Mouse (Mus musculus) brain, embryonic 14.5 days (tissue): ENCODE measurements at regions not wholly inside any gene's neighbourhood (a gene's known extent, or its start where the extent isn't known, plus 50 kb on each side); places are given as distances from the start of the nearest gene placed in this dataset.

Source experiments
- DNase-seq: peaks from one replicate; pipeline ENCODE4 v3.0.0-alpha.2; 2011; ENCODE audit warnings: low read depth
- CTCF ChIP-seq: fragments of 200-500 bp; IDR thresholded peaks from 2 replicates; pipeline ENCODE4 v1.5.1; 2012; ENCODE audit warnings: inconsistent platforms, mild to moderate bottlenecking, moderate library complexity, borderline replicate concordance; ENCODE audit not compliant: insufficient read depth, insufficient read length; ENCODE audit errors: extremely low read depth
- POLR2A ChIP-seq: fragments of 200-500 bp; IDR thresholded peaks from 2 replicates; pipeline ENCODE4 v1.6.1; 2012; ENCODE audit warnings: mild to moderate bottlenecking, inconsistent platforms, borderline replicate concordance; ENCODE audit not compliant: poor library complexity, insufficient read depth, insufficient read length, severe bottlenecking; ENCODE audit errors: extremely low read depth

GRCm38 (mm10) chr15:22280919-22281318 lies 267.9 kb upstream of the Cdh18 start:
- TF ChIP-seq CTCF = no peak
- TF ChIP-seq POLR2A = no peak
- DNase-seq = no peak

- DNase-seq = peak; percentile 15
- TF ChIP-seq POLR2A = no peak
- TF ChIP-seq CTCF = no peak
These were observed 237.8 kb upstream of the Cdh18 start for GRCm38 (mm10) chr15:22311016-22311415.

- DNase-seq = no peak
- TF ChIP-seq POLR2A = no peak
- TF ChIP-seq CTCF = no peak
These were observed 229.8 kb upstream of the Cdh18 start for GRCm38 (mm10) chr15:22318992-22319391.

- no peak for DNase-seq
- TF ChIP-seq CTCF (no peak), POLR2A (no peak)
These were observed 209.9 kb upstream of the Cdh18 start for GRCm38 (mm10) chr15:22338941-22339340.

GRCm38 (mm10) chr15:22344321-22344720 lies 204.5 kb upstream of the Cdh18 start:
- TF ChIP-seq CTCF (no peak), POLR2A (no peak)
- DNase-seq = peak; percentile 53

- TF ChIP-seq CTCF (no peak), POLR2A (no peak)
- DNase-seq = no peak
These were observed 197.3 kb upstream of the Cdh18 start for GRCm38 (mm10) chr15:22351502-22351901.
